Mouse (Mus musculus): ENCODE measurements around the gene Aldh5a1.

The Aldh5a1 gene

DNA sequence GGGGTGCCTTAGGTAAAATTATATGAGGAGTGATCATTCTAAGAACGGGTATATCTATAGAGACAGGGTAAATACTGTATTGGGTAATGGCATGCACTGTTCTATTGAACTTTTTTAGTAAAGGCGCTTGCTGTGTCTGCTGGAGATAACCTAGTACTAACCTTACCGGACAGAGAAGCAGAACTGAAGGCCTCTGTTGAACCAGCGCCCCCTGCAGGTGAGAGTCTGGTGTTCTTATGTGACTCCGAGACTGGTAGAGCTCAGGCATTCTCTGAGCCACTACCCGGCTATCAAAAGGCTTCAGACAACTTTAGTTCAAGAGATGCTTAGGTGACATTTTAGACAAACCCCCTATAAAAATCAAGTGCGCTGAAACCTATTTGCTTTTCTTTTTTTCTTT, 74.9 kb downstream of the Aldh5a1 start:
- peak; percentile 54 to 77 for DNase-seq

DNA sequence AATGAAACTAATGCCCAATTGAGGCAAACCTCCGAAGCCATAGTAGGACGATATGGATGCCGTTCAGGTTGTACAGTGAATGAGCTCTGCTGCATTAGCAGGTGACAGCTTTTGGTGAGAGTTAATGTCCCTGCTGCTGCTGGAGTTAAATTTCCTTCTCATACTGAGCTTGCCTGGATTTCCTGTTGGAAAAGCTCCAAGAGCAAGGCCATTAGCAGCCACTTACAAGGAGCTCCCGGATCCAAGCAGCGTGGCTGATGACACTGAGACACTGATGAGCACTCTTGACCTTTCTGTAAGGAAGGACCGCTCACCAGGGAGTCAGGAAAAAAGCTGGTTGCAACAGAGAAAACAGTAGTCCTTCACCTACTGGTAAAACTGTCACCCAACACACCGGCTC, 75.4 kb downstream of the Aldh5a1 start:
- DNase-seq, result no peak

DNA sequence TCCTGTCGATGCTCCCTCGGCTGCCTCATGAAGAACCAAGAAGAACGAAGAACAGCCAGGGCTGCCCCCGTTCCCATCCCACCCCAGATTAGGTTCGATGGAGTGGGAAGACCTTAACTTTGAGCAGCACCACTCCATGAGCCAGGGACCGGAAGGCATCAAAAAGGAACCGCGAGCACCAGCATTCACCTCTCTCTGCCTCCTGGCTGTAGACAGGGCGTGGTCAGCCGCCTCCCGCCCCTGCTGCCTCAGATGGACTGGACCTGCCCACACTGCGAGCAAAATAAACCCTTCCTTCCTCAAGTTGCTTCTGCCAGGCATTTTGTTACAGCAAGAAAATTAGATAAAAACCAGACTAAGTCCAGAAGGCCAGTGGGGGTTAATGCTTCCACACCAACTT, 76.4 kb downstream of the Aldh5a1 start:
- no peak for DNase-seq

GRCm38 (mm10) chr13:24859115-24859514, 78.3 kb downstream of the Aldh5a1 start:
- no peak for DNase-seq
